Mouse (Mus musculus) layer of hippocampus, adult 9-11 months (tissue): Measurements from ENCODE around the gene Ywhab.
A peak's percentile ranks its signal among the peaks of the same experiment; 100 is the strongest.

ENCODE experiments used
- DNase-seq: peaks from one replicate; pipeline ENCODE4 v3.0.0; 2022

Gene Ywhab

GRCm38 (mm10) chr2:163994654-163994976 lies at the start of gene Ywhab:
Gene Ywhab, plus strand, starts transcription at chr2:163994960.
- no peak for DNase-seq

- DNase-seq, result peak; percentile 11
Measured at GRCm38 (mm10) chr2:163946221-163946620, 48.5 kb upstream of the Ywhab start.

GRCm38 (mm10) chr2:163947976-163948375 lies 46.8 kb upstream of the Ywhab start:
- DNase-seq, result no peak

GRCm38 (mm10) chr2:163951770-163952169 lies 43.0 kb upstream of the Ywhab start:
- peak; percentile 68 for DNase-seq

GRCm38 (mm10) chr2:163953622-163954310 lies 41.0 kb upstream of the Ywhab start:
- DNase-seq, result no peak

- no peak for DNase-seq
Measured at GRCm38 (mm10) chr2:163964606-163965560, 29.9 kb upstream of the Ywhab start.

- no peak for DNase-seq
Measured at GRCm38 (mm10) chr2:163965706-163966105, 29.1 kb upstream of the Ywhab start.

GRCm38 (mm10) chr2:163968581-163968980 lies 26.2 kb upstream of the Ywhab start:
- peak; percentile 42 for DNase-seq

- no peak for DNase-seq
Measured at GRCm38 (mm10) chr2:163970326-163970725, 24.4 kb upstream of the Ywhab start.

- DNase-seq, result no peak
Measured at GRCm38 (mm10) chr2:163974056-163974455, 20.7 kb upstream of the Ywhab start.

- DNase-seq, result no peak
Measured at GRCm38 (mm10) chr2:163976448-163976847, 18.3 kb upstream of the Ywhab start.

GRCm38 (mm10) chr2:163987233-163987632 lies 7.5 kb upstream of the Ywhab start:
- no peak for DNase-seq

- DNase-seq, result no peak
Measured at GRCm38 (mm10) chr2:163992871-163993270, 1.9 kb upstream of the Ywhab start.

GRCm38 (mm10) chr2:163994977-163995862 lies 460 bp downstream of the Ywhab start:
- peak; percentile 98 for DNase-seq

- DNase-seq, result no peak
Measured at GRCm38 (mm10) chr2:163996275-163996674, 1.5 kb downstream of the Ywhab start.

GRCm38 (mm10) chr2:163996899-163997298 lies 2.1 kb downstream of the Ywhab start:
- DNase-seq, result no peak

GRCm38 (mm10) chr2:163998981-163999380 lies 4.2 kb downstream of the Ywhab start:
- DNase-seq, result no peak

GRCm38 (mm10) chr2:164002637-164003036 lies 7.9 kb downstream of the Ywhab start:
- DNase-seq, result peak; percentile 83

GRCm38 (mm10) chr2:164004503-164004902 lies 9.7 kb downstream of the Ywhab start:
- no peak for DNase-seq

GRCm38 (mm10) chr2:164006932-164007331 lies 12.2 kb downstream of the Ywhab start:
- no peak for DNase-seq

GRCm38 (mm10) chr2:164007547-164007946 lies 12.8 kb downstream of the Ywhab start:
- no peak for DNase-seq

- peak; percentile 56 for DNase-seq
Measured at GRCm38 (mm10) chr2:164007987-164008545, 13.3 kb downstream of the Ywhab start.

GRCm38 (mm10) chr2:164009227-164009626 lies 14.5 kb downstream of the Ywhab start:
- DNase-seq, result no peak
